Mouse (Mus musculus) stomach, embryonic 14.5 days (tissue): ENCODE measurements around the gene Ssxb9. TPM values are rescaled to one million over a fixed set of nuclear protein-coding genes. Genes with fewer than 3 reads are reported as not detected.
"Not testable (repeated sequence)": the region's sequence is repeated elsewhere in the genome, so short reads cannot be mapped to it uniquely, and the experiment has no call there.

ENCODE experiments used
- ATAC-seq: fragments of 200-750 bp; cut with Nextera tagmentation; 2 replicates; pipeline ENCODE4 v1.8.0; 2017; ENCODE audit warnings: low read depth, moderate TSS enrichment; ENCODE audit not compliant: insufficient number of reproducible peaks, insufficient read depth, low FRiP score
- H3K27ac ChIP-seq: fragments of 300-500 bp; sonication (generic); 2 replicates; pipeline ENCODE4 v1.5.1; 2014; ENCODE audit warnings: mild to moderate bottlenecking, low read length, moderate library complexity, mixed read lengths
- H3K27me3 ChIP-seq: fragments of 300-500 bp; sonication (generic); 2 replicates; pipeline ENCODE4 v1.6.1; 2014; ENCODE audit warnings: low read length, control low read depth, mixed read lengths; ENCODE audit not compliant: control insufficient read depth, insufficient read depth
- H3K36me3 ChIP-seq: fragments of 300-500 bp; sonication (generic); 2 replicates; pipeline ENCODE4 v1.6.1; 2014; ENCODE audit warnings: mild to moderate bottlenecking, control low read depth, low read length, moderate library complexity, mixed read lengths; ENCODE audit not compliant: control insufficient read depth, insufficient read depth
- H3K4me1 ChIP-seq: fragments of 300-500 bp; sonication (generic); 2 replicates; pipeline ENCODE4 v1.6.1; 2014; ENCODE audit warnings: low read length, control low read depth, mixed read lengths; ENCODE audit not compliant: control insufficient read depth, insufficient read depth
- H3K4me2 ChIP-seq: fragments of 300-500 bp; sonication (generic); replicated peaks from 2 replicates; pipeline ENCODE4 v1.6.1; 2014; ENCODE audit warnings: low read depth, low read length, control low read depth
- H3K4me3 ChIP-seq: fragments of 300-500 bp; sonication (generic); 2 replicates; pipeline ENCODE4 v1.5.1; 2014; ENCODE audit warnings: low read depth, low read length, control low read depth
- H3K9ac ChIP-seq: fragments of 300-500 bp; sonication (generic); replicated peaks from 2 replicates; pipeline ENCODE4 v1.6.1; 2014; ENCODE audit warnings: low read depth, mild to moderate bottlenecking, control low read depth, low read length, moderate library complexity, mixed read lengths
- H3K9me3 ChIP-seq: fragments of 300-500 bp; sonication (generic); 2 replicates; pipeline ENCODE4 v1.6.1; 2016; ENCODE audit warnings: low read depth, low read length, control low read depth; ENCODE audit not compliant: control insufficient read depth
- WGBS: fragments of 180-500 bp; shearing (Covaris S2); extraction: QIAGEN DNeasy Blood & Tissue Kit; methylation state at CpG from one replicate; pipeline ENCODE4 v1.1.7; 2014; 5-methylcytosine and 5-hydroxymethylcytosine counted together
- polyA plus RNA-seq: library from polyadenylated mRNA; unstranded; fragments of >200 nt; fragmentation: Nextera tagmentation; extraction: Ambion mirVana; gene quantifications from 2 replicates; pipeline ENCODE4 v1.2.1, GENCODE M21; 2014

Ssxb9 gene
- not detected in 2 replicates for polyA plus RNA-seq

DNA sequence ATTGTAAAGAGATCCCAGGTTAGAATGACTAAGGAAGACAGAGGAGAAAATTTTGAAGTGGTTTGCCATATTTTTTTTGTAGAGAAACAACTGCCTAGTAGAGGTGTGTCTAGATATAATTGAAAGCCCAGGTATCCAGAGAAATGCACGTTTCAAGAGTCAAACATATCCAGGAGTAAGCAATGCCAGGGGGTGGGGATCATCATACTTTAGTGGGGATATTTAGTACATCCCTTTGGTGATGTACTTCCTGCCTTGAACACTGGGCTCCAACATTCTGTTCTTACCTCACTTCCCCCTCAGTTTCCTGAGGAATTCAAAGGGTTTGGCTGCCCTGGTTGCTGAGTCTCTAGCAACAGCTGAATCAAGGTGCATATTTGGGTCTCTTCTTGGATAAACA lies at the start of gene Ssxb9:
TSS of gene Ssxb9 (plus strand) at position 301 of the 400 bp plus-strand sequence.
- not testable (repeated sequence) for H3K36me3 ChIP-seq
- WGBS = 17% methylated on average over 1 of the region's 1 CpGs

DNA sequence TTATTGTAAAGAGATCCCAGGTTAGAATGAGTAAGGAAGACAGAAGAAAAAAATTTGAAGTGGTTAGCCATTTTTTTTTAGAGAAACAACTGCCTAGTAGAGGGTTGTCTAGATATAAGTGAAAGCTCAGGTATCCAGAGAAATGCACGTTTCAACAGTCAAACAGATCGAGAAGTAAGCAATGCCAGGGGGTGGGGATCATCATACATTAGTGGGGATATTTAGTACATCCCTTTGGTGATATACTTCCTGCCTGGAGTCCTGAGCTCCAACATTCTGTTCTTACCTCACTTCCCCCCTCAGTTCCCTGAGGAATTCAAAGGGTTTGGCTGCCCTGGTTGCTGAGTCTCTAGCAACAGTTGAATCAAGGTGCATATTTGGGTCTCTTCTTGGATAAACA lies 39.7 kb upstream of the Ssxb9 start, which contains the start of gene Ssxb10:
TSS of gene Ssxb10 (plus strand) at position 301 of the 400 bp plus-strand sequence.
- no peak for ATAC-seq
- no peak within 1 kb of the TSS for H3K4me2 ChIP-seq
- no peaks in the 10 kb centered on the region for H3K36me3 ChIP-seq
- 67% methylated on average over 2 of the region's 2 CpGs for WGBS
- no peak within 1 kb of the TSS for H3K4me3 ChIP-seq
- no peak within 1 kb of the TSS for H3K9ac ChIP-seq
- H3K4me1 ChIP-seq = no peaks in the 10 kb centered on the region
- no peaks in the 10 kb centered on the region for H3K9me3 ChIP-seq
- no peaks in the 10 kb centered on the region for H3K27me3 ChIP-seq
- no peak within 1 kb of the TSS for H3K27ac ChIP-seq

More for the DNA sequence above, at the start of gene Ssxb9:
- not testable (repeated sequence) for H3K4me3 ChIP-seq, H3K9me3 ChIP-seq, H3K27ac ChIP-seq, ATAC-seq, H3K4me2 ChIP-seq, H3K4me1 ChIP-seq, H3K27me3 ChIP-seq, H3K9ac ChIP-seq

DNA sequence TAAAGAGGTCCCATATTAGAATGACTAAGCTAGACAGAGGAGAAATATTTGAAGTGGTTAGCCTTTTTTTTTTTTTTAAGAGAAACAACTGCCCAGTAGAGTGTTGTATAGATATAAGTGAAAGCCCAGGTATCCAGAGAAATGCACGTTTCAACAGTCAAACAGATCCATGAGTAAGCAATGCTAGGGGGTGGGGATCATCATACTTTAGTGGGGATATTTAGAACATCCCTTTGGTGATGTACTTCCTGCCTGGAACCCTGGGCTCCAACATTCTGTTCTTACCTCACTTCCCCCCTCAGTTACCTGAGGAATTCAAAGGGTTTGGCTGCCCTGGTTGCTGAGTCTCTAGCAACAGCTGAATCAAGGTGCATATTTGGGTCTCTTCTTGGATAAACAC lies 46.2 kb downstream of the Ssxb9 start, which contains the start of gene Ssxb1:
TSS of gene Ssxb1 (plus strand) at position 301 of the 400 bp plus-strand sequence.
- not testable (repeated sequence) for H3K4me1 ChIP-seq, H3K36me3 ChIP-seq, H3K4me2 ChIP-seq, H3K27ac ChIP-seq, H3K9me3 ChIP-seq, ATAC-seq, H3K4me3 ChIP-seq, H3K9ac ChIP-seq, H3K27me3 ChIP-seq
- 14% methylated on average over 1 of the region's 1 CpGs for WGBS

Other genes with a start within 250 kb of the Ssxb9 start
- 27.9 and 28.0 TPM in 2 replicates for gene Wdr13, start 234.1 kb upstream of the Ssxb9 start, polyA plus RNA-seq
- 494 and 570 TPM in 2 replicates for gene Rbm3, start 221.1 kb upstream of the Ssxb9 start, polyA plus RNA-seq
- 12.6 and 14.6 TPM in 2 replicates for gene Tbc1d25, start 190.8 kb upstream of the Ssxb9 start, polyA plus RNA-seq
- gene Ebp, start 173.5 kb upstream of the Ssxb9 start, polyA plus RNA-seq = 38.5 and 41.1 TPM in 2 replicates
- gene Porcn, start 160.5 kb upstream of the Ssxb9 start, polyA plus RNA-seq = 14.7 and 16.9 TPM in 2 replicates
- 41.5 and 47.9 TPM in 2 replicates for gene Ftsj1, start 114.6 kb upstream of the Ssxb9 start, polyA plus RNA-seq
- gene Slc38a5, start 95.8 kb upstream of the Ssxb9 start, polyA plus RNA-seq = 13.0 and 13.8 TPM in 2 replicates
- gene Ssxb10, start 39.6 kb upstream of the Ssxb9 start, polyA plus RNA-seq = not detected in 2 replicates
- gene Ssxb1, start 46.3 kb downstream of the Ssxb9 start, polyA plus RNA-seq = not detected in 2 replicates
- not detected in 2 replicates for gene Ssxb2, start 94.7 kb downstream of the Ssxb9 start, polyA plus RNA-seq
- not detected in 2 replicates for gene Gm14459, start 158.0 kb downstream of the Ssxb9 start, polyA plus RNA-seq
- not detected in 2 replicates for gene Ssxb6, start 181.3 kb downstream of the Ssxb9 start, polyA plus RNA-seq
- not detected in 2 replicates for gene Ssxb3, start 224.8 kb downstream of the Ssxb9 start, polyA plus RNA-seq